Mouse (Mus musculus) embryo, embryonic 9.5 days (tissue): ENCODE results near the gene Gcnt3.
A peak's percentile ranks its signal among the peaks of the same experiment; 100 is the strongest.
"Not testable (repeated sequence)": the region's sequence is repeated elsewhere in the genome, so short reads cannot be mapped to it uniquely, and the experiment has no call there.

ENCODE experiments used
- DNase-seq: peaks from one replicate; pipeline ENCODE4 v3.0.0-alpha.2; 2017; ENCODE audit errors: extremely low spot score

The Gcnt3 gene

DNA sequence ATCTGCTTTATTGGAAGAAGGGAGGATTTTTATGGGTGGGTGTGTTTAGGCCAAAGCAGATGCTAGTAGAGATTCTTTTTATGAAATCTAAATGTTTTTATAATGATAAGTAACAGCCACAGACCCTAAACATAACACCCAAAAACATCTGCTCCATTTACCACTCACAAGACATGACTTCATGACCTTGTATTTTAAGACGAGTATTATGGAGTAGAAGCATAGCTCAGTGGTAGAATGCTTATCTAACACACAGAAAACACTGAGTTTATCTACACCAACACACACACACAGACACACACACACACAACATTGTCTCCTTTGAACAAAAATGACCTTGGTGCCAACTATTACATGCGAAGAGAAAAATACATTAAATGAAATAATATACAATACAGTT lies 7.0 kb upstream of the Gcnt3 start:
- DNase-seq = no peak

GRCm38 (mm10) chr9:70042935-70043334 lies 5.0 kb upstream of the Gcnt3 start:
- no peak for DNase-seq

DNA sequence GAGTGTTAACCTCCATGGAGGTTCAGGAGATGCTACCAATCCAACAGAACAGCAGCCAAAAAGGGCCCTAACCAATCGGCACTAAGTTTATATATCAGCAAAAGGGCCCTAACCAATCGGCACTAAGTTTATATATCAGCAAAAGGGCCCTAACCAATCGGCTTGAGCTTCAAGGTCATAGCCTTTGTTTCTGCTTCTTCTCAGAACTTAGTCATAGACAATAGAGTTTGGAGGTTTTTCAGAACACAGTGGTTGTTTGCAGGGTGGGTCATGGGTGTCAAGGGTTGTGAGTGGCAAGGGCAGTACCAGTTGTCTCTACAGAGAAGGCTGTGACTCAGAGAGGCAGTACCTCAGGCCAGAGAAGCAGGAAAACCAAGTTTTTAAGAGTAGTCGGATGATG lies 4.2 kb upstream of the Gcnt3 start:
- no peak for DNase-seq

DNA sequence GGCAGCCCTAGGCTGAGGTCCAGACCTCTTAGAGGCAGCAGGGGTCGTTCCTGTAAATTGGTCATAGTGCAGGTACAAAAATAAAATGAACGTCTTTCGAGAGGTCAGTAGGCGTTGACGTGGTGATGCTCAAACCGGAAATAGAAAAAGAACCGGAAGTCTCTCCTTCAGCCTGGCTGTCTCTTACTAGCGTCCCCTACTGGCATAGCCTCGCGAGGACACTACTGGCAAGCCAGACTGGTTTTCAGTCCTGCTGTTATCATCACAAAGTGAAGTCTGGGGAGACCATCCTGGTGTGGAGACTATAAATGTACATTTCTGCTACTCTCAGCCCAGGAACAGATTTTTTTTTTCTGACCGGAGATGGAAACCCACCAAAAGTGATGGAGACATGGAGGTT lies 2.7 kb upstream of the Gcnt3 start:
- no peak for DNase-seq

- DNase-seq = no peak
Measured at GRCm38 (mm10) chr9:70039597-70040385, 1.9 kb upstream of the Gcnt3 start.

DNA sequence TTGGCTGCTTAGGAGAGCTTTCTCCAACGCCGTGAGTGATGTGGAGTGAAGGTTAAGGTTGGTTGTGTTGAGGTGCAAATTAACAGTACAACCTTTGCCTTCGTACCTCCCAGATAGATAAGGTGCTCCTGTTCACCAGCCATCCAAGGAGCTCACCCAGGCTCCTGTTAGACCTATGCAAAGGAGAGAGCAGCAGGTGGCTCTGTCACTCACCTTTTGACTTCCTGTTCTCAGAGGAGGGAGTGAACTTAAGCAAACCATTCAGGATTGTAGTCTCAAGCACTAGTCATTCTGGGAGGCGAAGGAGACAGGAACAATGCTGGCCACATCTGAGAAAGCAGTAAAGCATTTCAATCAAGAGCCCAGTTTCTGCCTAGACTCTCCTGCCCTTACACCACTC lies 1.2 kb downstream of the Gcnt3 start:
- no peak for DNase-seq

DNA sequence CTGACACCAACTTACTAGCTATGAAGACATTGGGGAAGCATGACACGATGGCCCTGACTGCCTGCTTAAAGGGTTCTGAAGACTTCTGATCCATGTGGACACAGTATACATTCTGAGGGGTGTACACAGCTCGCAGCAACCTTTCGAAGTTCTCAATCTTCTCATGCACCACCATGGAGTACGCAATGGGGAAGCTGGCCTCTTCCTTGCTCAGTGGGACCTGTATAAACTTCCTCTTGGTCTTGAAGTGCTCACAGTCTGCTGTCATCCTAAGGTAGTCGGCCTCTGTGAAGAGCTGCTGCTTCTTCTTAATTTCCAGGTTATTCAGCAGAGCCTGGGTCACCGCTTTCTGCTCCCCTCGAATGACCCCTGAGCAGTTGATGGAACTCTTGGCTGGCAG lies 3.2 kb downstream of the Gcnt3 start:
- no peak for DNase-seq

GRCm38 (mm10) chr9:70033056-70033455 lies 4.8 kb downstream of the Gcnt3 start:
- no peak for DNase-seq

- DNase-seq = no peak
Measured at GRCm38 (mm10) chr9:70032167-70032566, 5.7 kb downstream of the Gcnt3 start.

DNA sequence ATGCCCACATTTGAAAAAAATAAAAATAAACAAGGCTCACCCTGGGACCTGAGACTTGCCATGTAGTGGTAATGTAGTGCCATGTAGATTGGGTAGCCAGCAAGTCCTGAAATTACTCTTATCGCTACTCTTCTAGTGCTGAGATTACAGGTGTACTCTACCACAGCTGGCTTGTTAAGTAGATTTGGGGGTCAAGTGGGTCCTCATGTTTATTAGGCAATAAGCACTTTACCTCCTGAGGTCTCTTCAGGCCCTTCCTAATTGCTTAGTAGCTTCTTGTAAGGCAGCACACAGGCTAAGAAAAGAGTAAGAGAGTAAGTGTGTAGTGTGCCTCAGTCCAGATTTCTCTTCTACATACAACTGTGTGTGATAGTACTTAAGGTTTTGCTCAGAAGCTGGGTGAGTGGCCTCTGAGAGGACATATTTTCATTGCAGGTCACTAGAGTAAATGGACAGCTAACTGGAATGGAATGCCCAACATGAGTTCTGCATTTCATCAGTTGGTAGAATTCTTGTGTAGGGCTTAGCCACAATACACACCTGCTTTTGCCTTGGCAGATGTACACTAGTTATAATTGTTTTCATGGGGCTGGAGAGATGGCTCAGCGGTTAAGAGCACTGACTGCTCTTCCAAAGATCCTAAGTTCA lies 12.4 kb downstream of the Gcnt3 start:
- DNase-seq = no peak

DNA sequence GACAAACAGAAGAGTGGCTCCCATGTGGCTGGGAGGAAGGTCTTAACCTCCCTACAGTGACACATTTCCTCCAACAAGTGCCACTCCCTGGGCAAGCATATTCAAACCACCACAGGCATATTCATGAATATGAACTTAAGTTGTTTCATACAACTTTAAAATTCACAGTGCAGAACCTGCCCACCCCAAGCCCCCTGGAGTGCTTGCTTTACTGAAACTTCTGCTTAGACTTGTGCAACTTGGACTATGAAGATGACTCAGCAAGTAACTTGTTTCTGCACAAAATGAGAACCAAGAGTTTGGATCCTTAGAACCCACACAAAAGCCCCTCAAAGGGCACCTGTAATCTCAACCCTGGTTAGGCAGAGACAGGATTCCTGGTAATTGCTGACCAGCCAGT lies 13.2 kb downstream of the Gcnt3 start:
- DNase-seq = no peak

- not testable (repeated sequence) for DNase-seq
Measured at GRCm38 (mm10) chr9:70023615-70024014, 14.3 kb downstream of the Gcnt3 start.

GRCm38 (mm10) chr9:70022083-70022482 lies 15.8 kb downstream of the Gcnt3 start:
- no peak for DNase-seq

GRCm38 (mm10) chr9:70021610-70022009 lies 16.3 kb downstream of the Gcnt3 start:
- no peak for DNase-seq

GRCm38 (mm10) chr9:70018879-70019278 lies 19.0 kb downstream of the Gcnt3 start:
- no peak for DNase-seq

- DNase-seq = no peak
Measured at GRCm38 (mm10) chr9:70015632-70016031, 22.3 kb downstream of the Gcnt3 start.

- peak; percentile 94 for DNase-seq
Measured at GRCm38 (mm10) chr9:70012408-70012901, 25.4 kb downstream of the Gcnt3 start, which contains the start of gene Gtf2a2. Gene Gtf2a2 (plus strand): TSS chr9:70012550.

DNA sequence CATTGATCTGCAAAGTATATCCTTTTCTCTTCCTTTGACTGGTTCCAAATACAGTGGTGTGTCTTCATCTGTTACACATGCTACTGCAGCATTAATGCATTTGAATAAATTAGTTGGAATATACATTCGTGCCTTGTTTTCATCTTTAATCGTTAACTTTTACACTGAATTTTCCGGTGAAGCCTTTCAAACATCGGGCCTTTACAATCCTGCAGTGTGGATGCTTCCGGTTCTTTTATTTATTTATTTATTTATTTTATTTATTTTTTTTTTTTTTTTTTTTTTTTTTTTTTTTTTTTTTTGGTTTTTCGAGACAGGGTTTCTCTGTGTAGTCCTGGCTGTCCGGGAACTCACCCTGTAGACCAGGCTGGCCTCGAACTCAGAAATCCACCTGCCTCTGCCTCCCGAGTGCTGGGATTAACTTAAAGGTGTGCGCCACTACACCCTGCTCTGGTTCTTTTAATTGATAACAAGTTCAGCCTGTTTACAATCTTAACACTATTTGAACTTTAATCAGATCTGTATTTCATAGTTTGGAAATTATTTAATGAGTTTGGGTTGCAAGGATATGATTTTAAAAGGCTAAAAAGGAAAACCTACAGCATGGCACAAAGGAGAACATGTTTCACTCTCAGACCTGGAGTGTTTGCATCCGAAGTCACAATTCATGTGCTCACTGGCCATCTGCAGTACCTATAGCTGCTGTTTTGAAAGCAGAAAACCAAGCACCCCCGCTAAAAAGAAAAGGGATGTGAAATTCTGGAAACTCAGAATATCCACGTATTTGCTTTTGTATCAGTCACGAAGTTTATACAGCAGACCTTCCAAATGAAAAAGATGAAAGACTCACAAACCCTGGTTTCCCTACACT lies 26.1 kb downstream of the Gcnt3 start:
- DNase-seq = no peak

GRCm38 (mm10) chr9:70010781-70011473 lies 27.0 kb downstream of the Gcnt3 start:
- no peak for DNase-seq

DNA sequence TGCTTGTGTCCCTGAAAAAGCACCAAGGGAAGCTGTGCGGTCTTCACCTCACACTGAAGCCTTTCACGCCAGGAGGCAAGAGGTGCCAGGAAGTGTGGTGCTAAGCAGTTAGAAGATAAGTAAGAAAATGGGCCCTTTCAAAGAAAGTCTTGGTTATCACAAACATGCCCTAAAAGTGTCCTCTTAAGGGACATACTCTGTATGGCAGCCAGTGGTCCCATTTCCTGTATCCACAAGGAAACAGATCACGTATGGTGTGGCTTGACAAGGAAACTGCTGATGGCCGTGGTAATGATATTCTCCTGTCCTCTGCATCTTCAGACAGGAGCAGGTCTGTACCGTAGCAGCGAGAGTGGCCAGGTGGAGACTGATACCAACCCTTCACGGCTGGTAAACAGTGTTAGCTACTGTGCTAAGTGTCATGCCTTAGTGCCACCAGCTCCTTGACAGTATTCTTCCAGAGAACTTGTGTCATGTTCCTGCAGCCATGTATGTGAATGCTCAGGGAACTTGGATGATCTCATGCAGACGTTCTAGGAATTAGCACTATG lies 28.1 kb downstream of the Gcnt3 start:
- no peak for DNase-seq

- DNase-seq = no peak
Measured at GRCm38 (mm10) chr9:70007506-70008248, 30.2 kb downstream of the Gcnt3 start.
